Mouse (Mus musculus) hindbrain, postnatal 0 days (tissue): ENCODE results near the gene Spryd3. TPM values are rescaled to one million over a fixed set of nuclear protein-coding genes. Genes with fewer than 3 reads are reported as not detected.

Source experiments
- ATAC-seq: fragments of 200-750 bp; cut with Nextera tagmentation; 2 replicates; pipeline ENCODE4 v1.8.0; 2017; ENCODE audit warnings: mild to moderate bottlenecking, moderate TSS enrichment, moderate library complexity
- DNase-seq: peaks from one replicate; pipeline ENCODE4 v3.0.0-alpha.2; 2015; ENCODE audit warnings: low spot score
- H3K27ac ChIP-seq: fragments of 300-500 bp; sonication (generic); 2 replicates; pipeline ENCODE4 v1.5.1; 2014; ENCODE audit warnings: mild to moderate bottlenecking
- H3K27me3 ChIP-seq: fragments of 300-500 bp; sonication (generic); 2 replicates; pipeline ENCODE4 v1.6.1; 2014; ENCODE audit warnings: low read length, mixed read lengths; ENCODE audit not compliant: insufficient read depth
- H3K36me3 ChIP-seq: fragments of 300-500 bp; sonication (generic); 2 replicates; pipeline ENCODE4 v1.6.1; 2014; ENCODE audit warnings: low read length, mixed read lengths; ENCODE audit not compliant: insufficient read depth
- H3K4me1 ChIP-seq: fragments of 300-500 bp; sonication (generic); 2 replicates; pipeline ENCODE4 v1.6.1; 2014; ENCODE audit warnings: antibody characterized with exemption, low read length, mixed read lengths; ENCODE audit not compliant: insufficient read depth
- H3K4me2 ChIP-seq: fragments of 300-500 bp; sonication (generic); 2 replicates; pipeline ENCODE4 v1.6.1; 2014; ENCODE audit warnings: low read depth, mild to moderate bottlenecking, low read length, moderate library complexity, mixed read lengths
- H3K4me3 ChIP-seq: fragments of 300-500 bp; sonication (generic); 2 replicates; pipeline ENCODE4 v1.5.1; 2014; ENCODE audit warnings: low read length
- H3K9ac ChIP-seq: fragments of 300-500 bp; sonication (generic); replicated peaks from 2 replicates; pipeline ENCODE4 v1.6.1; 2014; ENCODE audit warnings: mild to moderate bottlenecking, low read length, moderate library complexity, mixed read lengths
- H3K9me3 ChIP-seq: fragments of 300-500 bp; sonication (generic); 2 replicates; pipeline ENCODE4 v1.6.1; 2016; ENCODE audit warnings: low read length, mixed read lengths
- CTCF ChIP-seq: IDR thresholded peaks from 2 replicates; pipeline ENCODE4 v1.5.1; 2016; ENCODE audit warnings: antibody characterized with exemption, control low read depth, low read depth
- WGBS: fragments of 180-500 bp; shearing (Covaris S2); extraction: QIAGEN DNeasy Blood & Tissue Kit; methylation state at CpG from one replicate; pipeline ENCODE4 v1.1.7; 2014; 5-methylcytosine and 5-hydroxymethylcytosine counted together
- polyA plus RNA-seq: library from polyadenylated mRNA; unstranded; fragments of >200 nt; fragmentation: Nextera tagmentation; extraction: Ambion mirVana; gene quantifications from 2 replicates; pipeline ENCODE4 v1.2.1, GENCODE M21; 2015
- total RNA-seq: library from RNA; depleted of rRNA; stranded (reverse); fragments of >200 nt; gene quantifications from 2 replicates; pipeline ENCODE4 v1.2.3, GENCODE M21; 2014

Spryd3 gene
- total and polyA plus RNA-seq, 2 experiments from 2014 or later, result 110 to 118 TPM

- ATAC-seq, result no peak
Observed at GRCm38 (mm10) chr15:102142914-102143912, 7.2 kb upstream of the Spryd3 start.

GRCm38 (mm10) chr15:102141120-102141519, 5.1 kb upstream of the Spryd3 start:
- peaks cover 3% of the 10 kb centered on the region; the same call in 1 of the 2 replicates for H3K27me3 ChIP-seq
- TF ChIP-seq CTCF, result no peak
- no peak overlapping the region for H3K4me2 ChIP-seq
- no peak overlapping the region for H3K4me3 ChIP-seq
- no peaks in the 10 kb centered on the region for H3K36me3 ChIP-seq
- no peak overlapping the region for H3K9ac ChIP-seq
- no peaks in the 10 kb centered on the region for H3K9me3 ChIP-seq
- no peak for ATAC-seq
- peaks cover 6% of the 10 kb centered on the region; the same call in 1 of the 2 replicates for H3K4me1 ChIP-seq
- no peak overlapping the region for H3K27ac ChIP-seq
- DNase-seq, result no peak
- WGBS, result 88% methylated on average over 5 of the region's 5 CpGs

More at GRCm38 (mm10) chr15:102142914-102143912, 7.2 kb upstream of the Spryd3 start:
- H3K9me3 ChIP-seq, result no peaks in the 10 kb centered on the region
- 57% methylated on average over 23 of the region's 23 CpGs for WGBS
- H3K36me3 ChIP-seq, result no peaks in the 10 kb centered on the region
- no peak overlapping the region for H3K27ac ChIP-seq
- no peak overlapping the region for H3K4me3 ChIP-seq
- H3K9ac ChIP-seq, result no peak overlapping the region
- DNase-seq, result no peak
- peaks cover 4% of the 10 kb centered on the region; the same call in 1 of the 2 replicates for H3K27me3 ChIP-seq
- H3K4me2 ChIP-seq, result no peak overlapping the region
- H3K4me1 ChIP-seq, result no peaks in the 10 kb centered on the region
- no peak for TF ChIP-seq CTCF

DNA sequence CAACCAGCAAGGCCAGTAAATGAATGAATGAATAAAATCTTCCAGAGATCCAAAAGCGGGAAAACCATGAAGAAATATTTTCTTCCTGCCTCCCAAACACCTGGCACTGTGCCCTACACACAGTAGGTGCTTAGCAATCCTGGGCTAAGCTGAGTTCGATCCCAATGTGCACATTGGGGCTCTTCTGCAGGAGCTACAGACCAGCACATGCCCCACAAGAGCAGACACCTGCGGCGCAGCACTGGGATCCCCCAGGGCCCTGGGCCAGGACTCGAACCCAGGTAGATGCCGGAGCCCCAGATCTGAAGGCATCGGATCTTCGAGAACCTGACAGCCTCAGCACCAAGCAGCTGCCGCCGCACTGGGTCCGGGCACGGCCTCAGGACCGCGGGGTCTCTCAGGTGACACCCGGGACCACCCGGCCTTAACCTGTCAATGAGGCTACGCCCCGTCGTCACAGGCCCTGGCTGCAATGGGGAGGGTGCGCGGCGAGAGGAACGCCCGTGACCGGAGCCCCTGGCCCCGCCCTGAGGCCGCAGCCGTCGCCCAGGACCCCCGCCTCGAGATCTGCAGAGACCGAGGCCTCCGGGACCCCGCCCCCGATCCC, 409 bp downstream of the Spryd3 start:
- Histone ChIP-seq H3K27me3 (no peaks in the 10 kb centered on the region), H3K36me3 (peaks cover 17% of the 10 kb centered on the region), H3K4me3 (peak overlapping the region; percentile 84), H3K4me1 (peaks cover 6% of the 10 kb centered on the region; the same call in 1 of the 2 replicates), H3K27ac (peak overlapping the region; percentile 87), H3K4me2 (peak overlapping the region; percentile 79), H3K9me3 (no peaks in the 10 kb centered on the region), H3K9ac (peak overlapping the region; percentile 94)
- TF ChIP-seq CTCF, result no peak
- peak; percentile 80 for ATAC-seq
- no peak for DNase-seq
- 2% methylated on average over 35 of the region's 35 CpGs for WGBS

DNA sequence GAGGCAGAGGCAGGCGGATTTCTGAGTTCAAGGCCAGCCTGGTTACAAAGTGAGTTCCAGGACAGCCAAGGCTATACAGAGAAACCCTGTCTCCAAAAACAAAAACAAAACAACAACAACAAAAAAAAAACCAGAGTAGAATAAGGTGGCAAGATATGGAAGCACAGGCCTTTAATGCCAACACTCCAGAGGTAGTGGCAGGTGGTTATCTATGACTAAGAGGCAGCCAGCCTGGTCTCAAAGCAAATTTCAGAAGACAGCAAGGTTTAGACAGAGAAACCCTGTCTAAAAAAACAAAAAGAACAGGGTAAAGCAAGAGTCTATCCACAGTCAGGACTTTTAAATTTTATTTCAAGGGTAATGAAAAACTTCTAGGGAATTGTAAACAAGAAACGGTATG, 1.3 kb downstream of the Spryd3 start:
- H3K4me3 ChIP-seq, result no peak overlapping the region
- DNase-seq (no peak), ATAC-seq (no peak)
- WGBS, result 89% methylated on average over 2 of the region's 2 CpGs
- H3K4me2 ChIP-seq, result peak overlapping the region; percentile 79
- H3K9ac ChIP-seq, result no peak overlapping the region; the same call in 1 of the 2 replicates
- no peak for TF ChIP-seq CTCF
- H3K27ac ChIP-seq, result no peak overlapping the region
- H3K36me3 ChIP-seq, result peaks cover 26% of the 10 kb centered on the region
- no peaks in the 10 kb centered on the region for H3K27me3 ChIP-seq
- no peaks in the 10 kb centered on the region for H3K9me3 ChIP-seq
- peaks cover 6% of the 10 kb centered on the region; the same call in 1 of the 2 replicates for H3K4me1 ChIP-seq

- no peak overlapping the region for H3K27ac ChIP-seq
- 82% methylated on average over 9 of the region's 9 CpGs for WGBS
- DNase-seq (no peak), ATAC-seq (no peak)
- TF ChIP-seq CTCF, result no peak
- H3K4me3 ChIP-seq, result no peak overlapping the region
- peaks cover 37% of the 10 kb centered on the region for H3K36me3 ChIP-seq
- no peaks in the 10 kb centered on the region for H3K9me3 ChIP-seq
- H3K9ac ChIP-seq, result no peak overlapping the region
- H3K4me2 ChIP-seq, result no peak overlapping the region
- no peaks in the 10 kb centered on the region for H3K27me3 ChIP-seq
- peaks cover 6% of the 10 kb centered on the region; the same call in 1 of the 2 replicates for H3K4me1 ChIP-seq
Observed at GRCm38 (mm10) chr15:102133314-102133713, 2.7 kb downstream of the Spryd3 start.

DNA sequence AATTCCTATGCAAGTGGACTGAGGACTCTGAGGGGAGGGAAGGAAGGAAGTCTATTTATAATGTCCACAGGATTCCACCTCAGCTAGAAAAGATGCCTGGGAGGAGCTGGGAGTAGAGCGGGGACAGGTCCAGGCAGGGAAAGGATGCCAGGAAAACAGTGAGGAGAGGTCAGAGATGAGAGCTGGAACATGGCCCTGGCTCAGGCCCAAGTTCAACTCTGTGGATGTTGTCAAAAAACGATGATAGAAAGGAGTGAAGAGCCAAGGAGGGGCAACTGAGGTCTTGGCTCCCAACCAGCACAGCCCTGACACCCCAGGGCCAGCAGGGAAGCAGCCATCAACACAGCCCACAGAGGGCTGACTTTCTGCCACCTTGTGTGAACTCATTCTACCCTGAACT, 9.7 kb downstream of the Spryd3 start:
- Histone ChIP-seq H3K4me2 (no peak overlapping the region), H3K27me3 (no peaks in the 10 kb centered on the region), H3K9ac (no peak overlapping the region), H3K4me1 (no peaks in the 10 kb centered on the region), H3K27ac (no peak overlapping the region), H3K4me3 (no peak overlapping the region), H3K36me3 (peaks cover 50% of the 10 kb centered on the region), H3K9me3 (no peaks in the 10 kb centered on the region)
- TF ChIP-seq CTCF, result no peak
- DNase-seq, result no peak
- WGBS, result 31% methylated on average over 2 of the region's 2 CpGs
- no peak for ATAC-seq
